Mouse (Mus musculus) adrenal gland, postnatal 0 days (tissue): ENCODE data around the gene Magea3. TPM values are rescaled to one million over a fixed set of nuclear protein-coding genes. Genes with fewer than 3 reads are reported as not detected.

Experiments
- polyA plus RNA-seq: library from polyadenylated mRNA; unstranded; fragments of >200 nt; fragmentation: Nextera tagmentation; extraction: Ambion mirVana; gene quantifications from 2 replicates; pipeline ENCODE4 v1.2.1, GENCODE M21; 2015

Gene Magea3
- polyA plus RNA-seq: not detected in 2 replicates

DNA sequence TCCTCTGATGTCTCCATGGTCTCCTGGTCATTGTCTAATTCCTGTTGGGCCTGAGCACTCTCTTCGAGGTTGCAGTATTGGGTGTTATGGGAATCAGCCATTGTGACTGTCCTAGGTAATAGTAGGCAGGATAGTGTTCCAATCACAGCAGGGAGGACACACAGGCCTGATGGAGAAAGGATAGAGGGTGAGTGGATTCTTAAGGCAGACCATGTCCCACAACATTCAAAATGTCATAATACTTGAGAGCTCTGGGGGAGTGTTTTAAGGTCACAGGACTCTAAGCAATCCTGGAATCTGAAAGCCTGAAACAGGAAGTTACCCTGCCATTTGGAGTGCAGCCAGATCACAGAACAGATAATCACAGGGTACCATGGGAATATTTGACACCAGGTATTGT, at the start of gene Magea3:
TSS of gene Magea3 (minus strand) at position 101 of the 400 bp plus-strand sequence.

DNA sequence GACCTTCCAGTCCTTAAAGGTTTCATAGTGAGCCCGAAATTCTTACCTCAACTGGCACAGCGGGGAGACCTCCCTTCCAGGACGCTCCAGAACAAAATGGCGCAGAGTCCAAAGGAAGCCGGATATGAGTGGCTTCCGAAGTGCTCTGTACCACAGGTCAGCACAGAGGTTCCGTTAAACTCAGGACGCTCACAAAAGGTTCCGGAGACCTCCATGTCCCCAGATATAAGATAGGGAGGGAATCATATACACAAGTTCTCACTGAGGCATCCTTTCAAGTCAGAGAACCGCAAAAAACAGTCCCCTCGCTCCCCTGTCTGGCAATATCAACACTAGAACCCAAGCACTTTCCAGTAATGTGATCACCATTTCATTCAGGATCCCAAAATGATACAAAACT, 46.4 kb upstream of the Magea3 start, which contains the start of gene Magea8:
TSS of gene Magea8 (minus strand) at position 101 of the 400 bp plus-strand sequence.

DNA sequence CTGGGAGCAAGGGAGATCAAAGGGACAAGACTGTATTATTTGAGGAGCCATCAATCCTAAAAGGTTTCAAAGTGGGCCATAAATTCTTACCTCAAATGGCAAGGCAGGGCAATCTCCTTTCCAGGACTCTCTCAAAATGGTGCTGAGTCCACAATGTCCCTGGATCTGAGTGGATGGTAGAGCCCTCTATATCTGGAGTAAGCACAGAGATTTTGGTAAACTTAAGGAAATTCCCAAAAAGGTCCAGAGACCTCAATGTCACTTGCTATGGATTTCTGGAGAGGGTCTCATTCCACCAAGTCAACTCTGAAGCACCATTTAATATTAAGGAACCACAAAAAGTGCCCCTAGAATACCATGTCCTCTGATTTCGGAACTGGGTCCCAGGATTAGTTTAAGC, 13.4 kb downstream of the Magea3 start, which contains the start of gene Magea6:
TSS of gene Magea6 (minus strand) at position 101 of the 400 bp plus-strand sequence.

Other genes with a start within 250 kb of the Magea3 start
- not detected in 2 replicates for gene Cldn34b1, start 59.2 kb downstream of the Magea3 start, polyA plus RNA-seq
- not detected in 2 replicates for gene Magea6, start 13.5 kb downstream of the Magea3 start, polyA plus RNA-seq
- gene Magea8, start 46.3 kb upstream of the Magea3 start, polyA plus RNA-seq: not detected in 2 replicates
- gene Magea5, start 113.6 kb upstream of the Magea3 start, polyA plus RNA-seq: not detected in 2 replicates
- gene Magea1, start 140.3 kb upstream of the Magea3 start, polyA plus RNA-seq: not detected in 2 replicates
- gene Magea2, start 144.2 kb upstream of the Magea3 start, polyA plus RNA-seq: not detected in 2 replicates
- not detected in 2 replicates for gene Cldn34b2, start 178.9 kb upstream of the Magea3 start, polyA plus RNA-seq